Mouse (Mus musculus) brain, embryonic 14.5 days (tissue): Measurements from ENCODE around the gene Olfr1015.

ENCODE experiments used
- CTCF ChIP-seq: fragments of 200-500 bp; IDR thresholded peaks from 2 replicates; pipeline ENCODE4 v1.5.1; 2012; ENCODE audit warnings: inconsistent platforms, mild to moderate bottlenecking, moderate library complexity, borderline replicate concordance; ENCODE audit not compliant: insufficient read depth, insufficient read length; ENCODE audit errors: extremely low read depth
- POLR2A ChIP-seq: fragments of 200-500 bp; IDR thresholded peaks from 2 replicates; pipeline ENCODE4 v1.6.1; 2012; ENCODE audit warnings: mild to moderate bottlenecking, inconsistent platforms, borderline replicate concordance; ENCODE audit not compliant: poor library complexity, insufficient read depth, insufficient read length, severe bottlenecking; ENCODE audit errors: extremely low read depth

GRCm38 (mm10) chr2:85804501-85804900 is 22.7 kb downstream of the Olfr1015 start:
- no peak for TF ChIP-seq CTCF
- no peak for TF ChIP-seq POLR2A
